Comparison of ENCODE assay signal across 7 mouse cellular contexts in genomic region chr17:22739581-22740178, GRCm38 (mm10).
DNase-seq lines count a peak whose midpoint lies in the region; ATAC-seq and TF ChIP-seq lines count a peak whose summit lies in the region.

No protein-coding gene starts in this region.

- TF ChIP-seq CTCF in left cerebral cortex, adult 2 months (IDR thresholded peaks at IDR 0.05): no peak

- H3K27ac ChIP-seq in left cerebral cortex, adult 2 months: peak overlapping the region; percentile 83
- no peak overlapping the region for H3K27ac ChIP-seq in macrophage

- 1% methylated on average over 24 of the region's 25 CpGs for WGBS in macrophage (ENCODE audit: missing documents)

- peak; percentile 74 for DNase-seq in adrenal gland, adult 2 months
- DNase-seq in gastrocnemius, postnatal 10 days: peak; percentile 42
- DNase-seq in hindlimb bud, embryonic 11.5 days (ENCODE audit: extremely low spot score, low read depth, low spot score): peak; percentile 20
- DNase-seq in left cerebral cortex, adult 2 months (ENCODE audit: extremely low spot score in 1 of 2, low spot score in 2 of 2): peak; percentile 55 to 65
- peak; percentile 68 for DNase-seq in right cerebral cortex, adult 18-20 months

- intact Hi-C loops in left cerebral cortex, adult 2 months (cut with DNase I): loop anchor here (1.0 to 10.0 kb wide), 3 partner anchors 78 to 805 kb away; partner anchors contain the start of gene Zfp945

- peak overlapping the region; percentile 77 for H3K4me3 ChIP-seq in left cerebral cortex, adult 2 months
- H3K4me3 ChIP-seq in macrophage (ENCODE audit: inconsistent target): peak overlapping the region; percentile 74

- no peaks in the 10 kb centered on the region for H3K36me3 ChIP-seq in macrophage (ENCODE audit: inconsistent target)

- no peaks in the 10 kb centered on the region for H3K79me2 ChIP-seq in macrophage (ENCODE audit: inconsistent target)

- peak; percentile 89 for ATAC-seq in common myeloid progenitor, adult 5-6 weeks (replicated peaks; ENCODE audit: low read depth, poor library complexity, severe bottlenecking)

Comparison
In these comparisons a context has a peak if more than half of its experiments do, and no peak if none do; other contexts are left out.
1. DNase-seq: peak in every context shown above with its lines; median percentile 74 in adrenal gland, adult 2 months; 68 in right cerebral cortex, adult 18-20 months; 60 in left cerebral cortex, adult 2 months; 42 in gastrocnemius, postnatal 10 days; 20 in hindlimb bud, embryonic 11.5 days.